Mouse (Mus musculus) lung, postnatal 4 days (tissue): ENCODE measurements at regions not wholly inside any gene's neighbourhood (a gene's known extent, or its start where the extent isn't known, plus 50 kb on each side); places are given as distances from the start of the nearest gene placed in this dataset.

Source experiments
- DNase-seq, 2 experiments: peaks; one replicate each; pipeline ENCODE4 v3.0.0; 2021

DNA sequence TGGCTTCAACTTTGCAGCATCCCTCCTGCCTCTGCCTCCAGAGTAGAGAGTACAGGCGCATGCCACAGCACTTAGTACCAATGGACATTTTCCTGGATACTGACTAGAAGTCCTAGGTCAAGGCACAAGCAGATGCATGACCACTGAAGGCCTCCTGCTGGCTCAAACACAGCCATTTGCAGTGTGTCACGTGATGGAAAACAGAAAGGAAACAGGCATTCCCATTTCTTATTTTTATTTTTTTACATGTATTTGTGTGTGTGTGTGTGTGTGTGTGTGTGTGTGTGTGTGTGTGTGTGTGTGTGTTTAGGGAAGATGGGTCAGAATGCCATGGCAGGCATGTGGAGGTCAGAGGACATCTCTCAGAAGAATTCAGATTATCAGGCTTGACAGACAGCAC, 65.6 kb downstream of the Thap12 start:
- DNase-seq = no peak

GRCm38 (mm10) chr7:98769111-98769734, 65.7 kb upstream of the Wnt11 start:
- no peak for DNase-seq

- DNase-seq = peak in 1 of 2 experiments; percentile 22
Measured at GRCm38 (mm10) chr7:98770257-98770890, 64.5 kb upstream of the Wnt11 start.

GRCm38 (mm10) chr7:98771134-98771775, 63.7 kb upstream of the Wnt11 start:
- DNase-seq = no peak

DNA sequence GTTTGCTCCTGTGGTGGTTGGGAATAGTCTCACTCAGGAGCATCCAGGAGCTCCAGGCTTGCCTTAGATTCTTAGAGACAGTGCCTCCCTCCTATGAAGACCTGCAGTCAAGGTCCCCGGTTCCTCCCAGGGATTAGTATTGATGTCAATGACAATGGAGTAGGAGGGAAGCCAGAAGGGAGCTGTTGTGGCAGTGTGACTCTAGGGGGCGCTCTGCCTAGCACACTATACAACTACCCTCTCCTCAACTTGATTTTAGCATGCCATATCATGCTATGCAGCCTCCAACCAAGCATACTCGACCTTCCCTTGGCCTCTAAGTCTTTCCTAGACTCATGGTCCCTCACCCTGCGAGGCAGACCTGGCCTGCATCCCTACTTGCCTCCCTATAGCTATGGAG, 60.3 kb upstream of the Wnt11 start:
- DNase-seq = no peak

GRCm38 (mm10) chr7:98775031-98775430, 59.9 kb upstream of the Wnt11 start:
- DNase-seq = no peak

- DNase-seq = peak in 1 of 2 experiments; percentile 44
Measured at GRCm38 (mm10) chr7:98777304-98777849, 57.5 kb upstream of the Wnt11 start.

DNA sequence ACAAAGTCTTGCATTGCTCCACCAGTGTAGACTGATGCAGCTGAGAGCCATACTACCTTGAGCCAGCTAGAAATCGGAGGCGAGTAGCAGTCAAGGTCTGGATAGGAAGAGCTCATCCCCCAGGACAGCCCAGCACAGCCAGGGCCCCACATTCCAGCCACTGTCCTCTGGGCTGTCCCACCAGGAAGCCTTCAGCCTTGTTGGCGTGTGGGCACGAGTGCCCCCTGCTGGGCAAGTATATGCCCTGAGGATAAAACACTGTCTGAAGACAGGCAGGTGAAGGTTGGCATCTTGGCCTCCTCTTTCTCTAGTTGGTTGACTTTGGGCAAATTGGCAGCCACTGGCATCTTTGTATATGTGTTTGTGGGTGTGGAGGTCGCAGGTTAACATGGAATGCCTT, 56.0 kb upstream of the Wnt11 start:
- peak; percentile 78 to 83 for DNase-seq

GRCm38 (mm10) chr7:98783521-98783920, 51.4 kb upstream of the Wnt11 start:
- DNase-seq = no peak

DNA sequence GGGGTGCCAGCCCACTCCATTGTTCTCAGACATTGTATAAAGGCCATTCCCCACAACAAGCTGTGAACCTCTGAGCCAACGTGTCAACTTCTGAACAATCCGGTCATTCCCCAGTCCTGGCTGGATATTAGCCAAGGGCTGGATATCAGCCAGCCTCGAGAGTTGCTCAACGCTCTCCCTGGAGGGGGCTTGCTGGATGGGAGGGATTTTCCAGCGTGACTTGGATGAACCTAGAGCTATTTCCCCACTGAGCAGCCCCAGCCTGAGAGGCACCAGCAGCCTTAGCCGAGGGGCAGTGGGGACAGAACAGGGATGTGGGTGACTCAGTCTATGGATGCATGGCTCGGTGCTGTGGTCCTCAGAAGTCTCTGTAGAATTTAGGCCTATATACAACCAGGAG, 51.0 kb upstream of the Wnt11 start:
- DNase-seq = peak; percentile 89 to 92

- peak; percentile 27 to 55 for DNase-seq
Measured at GRCm38 (mm10) chr7:98784369-98784931, 50.5 kb upstream of the Wnt11 start.
